Mouse (Mus musculus): Measurements from ENCODE around the gene Tnfrsf13c. TPM values are rescaled to one million over a fixed set of nuclear protein-coding genes. Genes with fewer than 3 reads are reported as not detected.

The Tnfrsf13c gene
- polyA plus RNA-seq (2015; fragmentation: Nextera tagmentation; extraction: Ambion mirVana): 0.25 TPM in 1 of 2 replicates, not detected in the other

- WGBS: 1% methylated on average over 44 of the region's 44 CpGs
- no peak within 1 kb of the TSS for H3K27ac ChIP-seq
- H3K4me2 ChIP-seq (replicated peaks): peak within 1 kb of the TSS; percentile 79
- peak; percentile 62; the same call in 1 of the 2 replicates for ATAC-seq
- H3K27me3 ChIP-seq (replicated peaks): peaks cover 41% of the 10 kb centered on the region
- no peaks in the 10 kb centered on the region for H3K9me3 ChIP-seq
- H3K9ac ChIP-seq: no peak within 1 kb of the TSS; the same call in 1 of the 2 replicates
- no peaks in the 10 kb centered on the region for H3K36me3 ChIP-seq
- H3K4me3 ChIP-seq (replicated peaks): peak within 1 kb of the TSS; percentile 33
- peaks cover 10% of the 10 kb centered on the region for H3K4me1 ChIP-seq (replicated peaks)
Measured at GRCm38 (mm10) chr15:82223657-82224601, at the start of gene Tnfrsf13c. TSS of gene Tnfrsf13c (minus strand) at chr15:82224369.

- H3K27ac ChIP-seq: no peak overlapping the region
- no peak overlapping the region for H3K9ac ChIP-seq
- H3K27me3 ChIP-seq (replicated peaks): peaks cover 55% of the 10 kb centered on the region
- no peak for ATAC-seq
- H3K9me3 ChIP-seq: no peaks in the 10 kb centered on the region
- H3K4me1 ChIP-seq (replicated peaks): peaks cover 10% of the 10 kb centered on the region; the same call in 1 of the 2 replicates
- no peak overlapping the region for H3K4me3 ChIP-seq (replicated peaks)
- 84% methylated on average over 6 of the region's 6 CpGs for WGBS
- no peak overlapping the region for H3K4me2 ChIP-seq (replicated peaks)
- no peaks in the 10 kb centered on the region for H3K36me3 ChIP-seq
Measured at GRCm38 (mm10) chr15:82272295-82272694, 48.1 kb upstream of the Tnfrsf13c start.

DNA sequence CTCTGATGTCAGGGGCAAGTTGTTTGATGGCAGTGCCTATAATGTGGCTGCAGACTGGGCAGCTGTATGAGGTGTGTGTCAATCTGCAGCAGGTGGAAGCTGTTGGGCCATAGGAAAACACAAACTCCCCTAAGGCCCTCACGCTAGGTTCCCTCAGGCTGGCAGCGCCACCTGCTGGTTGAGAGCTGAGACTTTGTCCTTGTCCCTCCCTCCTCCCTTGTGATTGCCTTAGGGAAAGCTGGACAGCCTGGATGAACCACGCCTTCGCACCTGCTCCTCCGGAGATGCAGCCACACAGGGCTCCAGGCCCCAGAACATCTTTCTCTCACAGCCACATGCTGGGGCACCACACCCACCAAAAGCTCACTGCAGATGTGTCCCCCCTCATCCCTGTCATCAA lies 47.0 kb upstream of the Tnfrsf13c start:
- peaks cover 46% of the 10 kb centered on the region for H3K27me3 ChIP-seq (replicated peaks)
- H3K9ac ChIP-seq: no peak overlapping the region
- H3K9me3 ChIP-seq: no peaks in the 10 kb centered on the region
- 2% methylated on average over 5 of the region's 5 CpGs for WGBS
- peaks cover 9% of the 10 kb centered on the region; the same call in 1 of the 2 replicates for H3K4me1 ChIP-seq (replicated peaks)
- H3K36me3 ChIP-seq: no peaks in the 10 kb centered on the region
- H3K4me3 ChIP-seq (replicated peaks): no peak overlapping the region
- no peak overlapping the region for H3K4me2 ChIP-seq (replicated peaks)
- peak; percentile 57 for ATAC-seq
- H3K27ac ChIP-seq: no peak overlapping the region

DNA sequence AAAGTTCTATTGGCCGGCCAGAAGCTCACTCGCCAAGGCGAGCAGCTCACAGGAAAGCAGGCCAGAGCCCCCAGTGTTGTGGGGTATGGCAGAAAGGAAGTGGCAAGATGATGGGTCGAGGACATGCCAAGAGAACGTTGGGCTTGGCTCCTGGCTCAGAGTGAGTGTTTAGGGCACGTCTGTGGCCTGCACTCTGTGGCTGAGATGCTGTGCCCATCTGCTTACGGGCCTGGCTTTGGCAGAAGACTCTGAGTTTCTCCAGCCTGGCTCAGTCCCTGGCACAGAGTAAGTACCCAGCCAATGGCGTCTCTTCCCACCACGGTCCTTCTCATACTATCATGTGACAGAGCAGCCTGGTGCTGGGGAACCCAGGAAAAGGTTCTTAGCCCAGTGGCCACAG lies 44.6 kb upstream of the Tnfrsf13c start:
- WGBS: 84% methylated on average over 9 of the region's 9 CpGs
- no peaks in the 10 kb centered on the region for H3K4me1 ChIP-seq (replicated peaks)
- H3K9ac ChIP-seq: no peak overlapping the region
- H3K4me3 ChIP-seq (replicated peaks): no peak overlapping the region
- H3K27me3 ChIP-seq (replicated peaks): peaks cover 21% of the 10 kb centered on the region
- H3K4me2 ChIP-seq (replicated peaks): no peak overlapping the region
- no peaks in the 10 kb centered on the region for H3K9me3 ChIP-seq
- ATAC-seq: no peak
- H3K36me3 ChIP-seq: no peaks in the 10 kb centered on the region
- no peak overlapping the region for H3K27ac ChIP-seq

DNA sequence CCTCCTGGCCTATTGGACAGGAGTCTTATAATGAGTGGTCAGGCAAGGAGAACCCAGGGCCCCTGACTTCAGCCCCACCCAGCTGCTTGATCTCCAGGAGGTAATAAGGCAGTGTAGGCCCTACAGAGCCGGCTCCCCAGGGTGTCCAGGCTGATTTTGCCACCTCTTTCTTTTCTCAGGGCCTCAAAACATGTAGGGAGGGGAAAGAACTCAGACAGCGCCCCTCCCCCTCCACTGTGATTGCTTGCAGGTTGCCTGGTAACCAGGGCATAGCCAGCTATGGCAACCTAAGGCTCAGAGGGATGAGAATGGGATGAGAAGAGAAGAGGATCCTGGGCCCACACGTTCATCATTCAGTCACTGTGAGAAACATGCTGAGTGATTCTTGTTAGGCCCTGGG lies 44.0 kb upstream of the Tnfrsf13c start:
- Histone ChIP-seq H3K4me2 (replicated peaks) (no peak overlapping the region), H3K9ac (no peak overlapping the region), H3K4me3 (replicated peaks) (no peak overlapping the region), H3K27ac (no peak overlapping the region), H3K36me3 (no peaks in the 10 kb centered on the region), H3K4me1 (replicated peaks) (no peaks in the 10 kb centered on the region), H3K27me3 (replicated peaks) (peaks cover 16% of the 10 kb centered on the region), H3K9me3 (no peaks in the 10 kb centered on the region)
- 24% methylated on average over 3 of the region's 3 CpGs for WGBS
- ATAC-seq: no peak

DNA sequence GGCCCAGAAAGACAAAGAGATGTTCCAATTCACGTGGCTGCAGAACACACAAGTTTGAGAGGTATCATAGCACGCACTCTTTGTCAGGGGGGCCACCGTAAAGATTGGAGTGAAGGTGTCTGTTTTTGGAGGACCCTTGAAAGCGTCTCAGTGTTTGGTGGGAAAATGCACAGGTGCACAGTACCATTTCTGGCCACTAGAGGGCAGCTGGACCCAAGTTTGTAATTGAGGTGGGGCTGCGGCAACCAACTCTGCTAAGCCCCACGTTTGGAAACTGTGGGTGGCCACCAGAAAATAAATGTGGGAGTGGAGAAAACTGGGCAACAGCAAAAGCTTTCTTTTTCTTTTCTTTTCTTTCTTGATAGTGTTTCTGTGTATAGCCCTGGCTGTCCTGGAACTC lies 42.2 kb upstream of the Tnfrsf13c start:
- no peak for ATAC-seq
- H3K9ac ChIP-seq: no peak overlapping the region
- no peaks in the 10 kb centered on the region for H3K9me3 ChIP-seq
- H3K27ac ChIP-seq: no peak overlapping the region
- H3K4me1 ChIP-seq (replicated peaks): no peaks in the 10 kb centered on the region
- H3K36me3 ChIP-seq: no peaks in the 10 kb centered on the region
- H3K27me3 ChIP-seq (replicated peaks): 0 out of 2 replicates have a peak, but pooled peaks cover under 1% of the 10 kb centered on the region
- no peak overlapping the region for H3K4me3 ChIP-seq (replicated peaks)
- H3K4me2 ChIP-seq (replicated peaks): no peak overlapping the region
- WGBS: 14% methylated on average over 6 of the region's 6 CpGs

GRCm38 (mm10) chr15:82259510-82259909 lies 35.3 kb upstream of the Tnfrsf13c start:
- no peak for ATAC-seq
- Histone ChIP-seq H3K4me3 (replicated peaks) (no peak overlapping the region), H3K9ac (no peak overlapping the region), H3K4me2 (replicated peaks) (no peak overlapping the region), H3K27ac (no peak overlapping the region), H3K27me3 (replicated peaks) (no peaks in the 10 kb centered on the region), H3K4me1 (replicated peaks) (no peaks in the 10 kb centered on the region), H3K9me3 (no peaks in the 10 kb centered on the region), H3K36me3 (no peaks in the 10 kb centered on the region)
- WGBS: 12% methylated on average over 16 of the region's 16 CpGs

GRCm38 (mm10) chr15:82255944-82256383 lies 31.8 kb upstream of the Tnfrsf13c start:
- no peaks in the 10 kb centered on the region for H3K4me1 ChIP-seq (replicated peaks)
- no peaks in the 10 kb centered on the region for H3K9me3 ChIP-seq
- H3K36me3 ChIP-seq: no peaks in the 10 kb centered on the region
- WGBS: 27% methylated on average over 10 of the region's 10 CpGs
- no peaks in the 10 kb centered on the region for H3K27me3 ChIP-seq (replicated peaks)
- H3K4me2 ChIP-seq (replicated peaks): no peak overlapping the region
- no peak overlapping the region for H3K27ac ChIP-seq
- no peak overlapping the region for H3K9ac ChIP-seq
- no peak for ATAC-seq
- H3K4me3 ChIP-seq (replicated peaks): no peak overlapping the region

GRCm38 (mm10) chr15:82255248-82255647 lies 31.1 kb upstream of the Tnfrsf13c start:
- no peak for ATAC-seq
- Histone ChIP-seq H3K9ac (no peak overlapping the region), H3K27me3 (replicated peaks) (no peaks in the 10 kb centered on the region), H3K27ac (no peak overlapping the region), H3K4me2 (replicated peaks) (no peak overlapping the region), H3K4me1 (replicated peaks) (no peaks in the 10 kb centered on the region), H3K9me3 (no peaks in the 10 kb centered on the region), H3K4me3 (replicated peaks) (no peak overlapping the region), H3K36me3 (no peaks in the 10 kb centered on the region)
- WGBS: 48% methylated on average over 4 of the region's 4 CpGs

DNA sequence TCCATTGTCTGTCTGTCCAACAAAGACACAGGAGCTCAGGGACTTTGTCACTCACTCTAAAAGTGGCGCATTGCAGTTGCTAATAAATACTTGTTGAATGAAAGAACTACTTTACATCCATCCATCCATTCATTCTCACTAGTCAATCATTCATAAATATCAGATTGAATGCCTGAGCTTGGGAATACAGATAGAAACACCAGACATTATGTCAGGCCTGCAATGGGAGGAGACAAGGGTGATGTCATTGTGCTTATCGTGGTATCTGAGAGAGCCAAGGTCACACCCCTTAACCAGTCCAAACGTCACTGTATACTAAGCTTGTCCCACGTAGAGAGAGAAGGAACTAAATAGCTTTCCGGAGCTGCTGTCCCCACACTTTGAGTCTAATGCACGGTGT lies 27.9 kb upstream of the Tnfrsf13c start, which contains the start of gene 1500009C09Rik:
Gene 1500009C09Rik (plus strand): TSS at position 301 of the 400 bp plus-strand sequence.
- Histone ChIP-seq H3K4me3 (replicated peaks) (no peak within 1 kb of the TSS), H3K36me3 (no peaks in the 10 kb centered on the region), H3K4me1 (replicated peaks) (no peaks in the 10 kb centered on the region), H3K27ac (no peak within 1 kb of the TSS), H3K4me2 (replicated peaks) (no peak within 1 kb of the TSS), H3K9me3 (no peaks in the 10 kb centered on the region), H3K27me3 (replicated peaks) (no peaks in the 10 kb centered on the region), H3K9ac (no peak within 1 kb of the TSS)
- no peak for ATAC-seq
- WGBS: 86% methylated on average over 6 of the region's 6 CpGs

DNA sequence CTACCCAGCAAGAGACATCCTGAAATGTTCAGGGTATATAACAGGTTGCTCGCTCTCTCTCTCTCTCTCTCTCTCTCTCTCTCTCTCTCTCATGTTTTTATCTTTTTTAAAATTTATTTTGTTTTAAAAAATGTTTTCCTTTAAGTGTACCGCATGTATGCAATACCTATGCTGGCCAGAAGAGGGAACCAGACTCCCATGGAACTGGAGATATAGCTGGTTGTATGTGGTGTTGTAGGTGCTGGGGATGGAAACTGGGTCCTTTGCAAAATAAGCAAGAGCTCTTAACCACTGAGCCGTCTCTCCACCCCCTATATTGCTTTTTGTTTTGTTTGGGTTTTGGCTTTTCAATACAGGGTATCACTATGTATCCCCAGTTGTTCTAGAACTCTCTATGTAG lies 27.4 kb upstream of the Tnfrsf13c start:
- H3K27me3 ChIP-seq (replicated peaks): no peaks in the 10 kb centered on the region
- no peak overlapping the region for H3K4me3 ChIP-seq (replicated peaks)
- H3K27ac ChIP-seq: no peak overlapping the region
- H3K4me1 ChIP-seq (replicated peaks): no peaks in the 10 kb centered on the region
- no peak for ATAC-seq
- no peaks in the 10 kb centered on the region for H3K9me3 ChIP-seq
- no peak overlapping the region for H3K4me2 ChIP-seq (replicated peaks)
- 91% methylated on average over 3 of the region's 3 CpGs for WGBS
- no peaks in the 10 kb centered on the region for H3K36me3 ChIP-seq
- H3K9ac ChIP-seq: no peak overlapping the region

GRCm38 (mm10) chr15:82247131-82247776 lies 23.1 kb upstream of the Tnfrsf13c start:
- WGBS: 62% methylated on average over 3 of the region's 3 CpGs
- Histone ChIP-seq H3K9ac (no peak overlapping the region), H3K4me2 (replicated peaks) (no peak overlapping the region), H3K4me3 (replicated peaks) (no peak overlapping the region), H3K9me3 (no peaks in the 10 kb centered on the region), H3K36me3 (no peaks in the 10 kb centered on the region), H3K4me1 (replicated peaks) (0 out of 2 replicates have a peak, but pooled peaks cover 6% of the 10 kb centered on the region), H3K27ac (no peak overlapping the region), H3K27me3 (replicated peaks) (no peaks in the 10 kb centered on the region)
- ATAC-seq: no peak
